Mouse (Mus musculus): ENCODE results near the gene Vstm2l. TPM values are rescaled to one million over a fixed set of nuclear protein-coding genes. Genes with fewer than 3 reads are reported as not detected.

Gene Vstm2l
- polyA plus RNA-seq, 1 experiment, result not detected

DNA sequence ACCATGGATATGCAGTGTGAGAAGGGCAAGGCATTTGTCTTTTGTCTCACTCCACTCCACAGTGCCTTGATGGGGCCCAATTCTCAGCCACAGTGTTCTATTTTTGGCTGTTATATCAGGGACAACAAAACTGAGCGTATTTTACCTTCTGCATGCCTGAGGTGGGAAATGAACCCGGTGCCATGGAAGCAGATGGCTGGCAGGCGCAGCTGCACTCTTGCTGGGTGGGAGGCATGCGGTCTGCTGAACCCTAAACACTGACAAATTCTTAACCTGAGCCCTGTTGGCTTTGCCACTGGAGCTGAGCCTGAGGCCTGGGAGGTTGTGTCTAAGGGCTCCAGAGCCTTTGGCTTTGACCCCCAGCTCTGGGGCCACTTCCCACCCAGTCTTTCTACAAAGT is 71.2 kb downstream of the Vstm2l start:
- Histone ChIP-seq H3K9me3 (no peaks in the 10 kb centered on the region), H3K4me1 (peaks cover 31% of the 10 kb centered on the region), H3K27me3 (replicated peaks) (no peaks in the 10 kb centered on the region), H3K36me3 (replicated peaks; ENCODE audit: low read length) (peaks cover 94% of the 10 kb centered on the region), H3K4me3 (replicated peaks) (no peak overlapping the region)
- TF ChIP-seq GATA1 (IDR thresholded peaks at IDR 0.05; ENCODE audit: borderline replicate concordance, low read length) (no peak), FLI1 (IDR thresholded peaks at IDR 0.05; ENCODE audit: low read length) (no peak)

DNA sequence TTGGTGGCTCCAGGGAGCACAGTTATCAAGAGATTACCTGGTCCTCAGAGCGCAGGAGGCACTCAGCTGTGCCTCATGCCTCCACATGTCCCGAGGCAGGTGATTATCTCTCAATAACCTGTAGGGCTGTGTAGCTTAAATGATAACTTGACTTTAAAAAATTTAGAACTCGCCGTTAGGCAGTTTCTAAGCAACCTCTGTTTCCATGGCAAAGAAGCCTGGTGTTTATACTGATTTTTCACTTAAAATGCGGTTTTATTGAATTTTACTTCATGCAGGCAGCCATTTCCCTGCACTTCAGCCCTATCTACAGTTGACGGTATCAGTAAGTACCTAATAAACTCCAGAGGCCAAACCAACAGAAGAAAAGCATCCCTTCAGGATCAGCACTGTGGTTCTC is 71.8 kb downstream of the Vstm2l start:
- Histone ChIP-seq H3K4me3 (replicated peaks) (no peak overlapping the region), H3K36me3 (replicated peaks; ENCODE audit: low read length) (peaks cover 95% of the 10 kb centered on the region), H3K9me3 (no peaks in the 10 kb centered on the region), H3K27me3 (replicated peaks) (no peaks in the 10 kb centered on the region), H3K4me1 (peaks cover 37% of the 10 kb centered on the region)
- TF ChIP-seq GATA1 (IDR thresholded peaks at IDR 0.05; ENCODE audit: borderline replicate concordance, low read length) (no peak), FLI1 (IDR thresholded peaks at IDR 0.05; ENCODE audit: low read length) (no peak)

DNA sequence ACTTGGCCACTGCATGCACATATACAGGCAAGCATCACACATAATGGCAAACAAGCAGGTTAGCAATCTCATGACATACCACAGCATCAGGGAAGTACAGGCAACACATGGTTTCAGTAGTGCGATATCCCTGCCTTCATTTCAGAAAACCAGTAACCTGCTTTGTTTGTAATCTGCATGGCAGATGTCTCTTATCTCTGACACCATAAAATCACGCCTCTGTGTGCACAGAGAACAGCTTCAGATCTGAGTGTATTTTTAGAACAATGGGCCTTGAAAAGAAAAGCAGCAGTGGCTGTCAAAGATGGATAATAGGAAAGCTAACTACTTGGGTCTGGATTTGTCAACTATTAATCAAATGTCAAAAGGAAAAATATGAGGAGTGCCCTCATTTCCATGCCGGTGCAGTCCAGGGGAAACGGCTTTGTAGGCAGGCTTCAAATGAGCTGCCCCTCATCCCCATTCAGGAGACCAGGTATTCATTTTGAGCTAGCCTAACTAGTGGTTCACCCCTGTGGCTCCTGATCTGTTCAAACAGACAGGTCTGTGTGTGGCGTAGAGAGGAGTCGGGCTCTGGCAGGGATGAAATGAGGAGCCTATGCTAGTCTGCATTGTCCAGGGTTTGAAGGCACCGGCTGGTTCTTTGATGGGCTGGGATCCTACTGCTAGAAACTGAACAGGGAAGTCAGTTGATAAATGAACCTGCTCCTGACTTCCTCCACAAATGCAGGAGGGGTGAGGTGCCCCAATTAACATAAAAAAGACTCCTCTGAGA is 74.2 kb downstream of the Vstm2l start:
- Histone ChIP-seq H3K36me3 (replicated peaks; ENCODE audit: low read length) (peaks cover 98% of the 10 kb centered on the region), H3K4me3 (replicated peaks) (no peak overlapping the region), H3K27me3 (replicated peaks) (no peaks in the 10 kb centered on the region), H3K4me1 (peaks cover 37% of the 10 kb centered on the region), H3K9me3 (no peaks in the 10 kb centered on the region)
- TF ChIP-seq FLI1 (IDR thresholded peaks at IDR 0.05; ENCODE audit: low read length), result no peak
- TF ChIP-seq GATA1 (IDR thresholded peaks at IDR 0.05; ENCODE audit: borderline replicate concordance, low read length), result no peak

DNA sequence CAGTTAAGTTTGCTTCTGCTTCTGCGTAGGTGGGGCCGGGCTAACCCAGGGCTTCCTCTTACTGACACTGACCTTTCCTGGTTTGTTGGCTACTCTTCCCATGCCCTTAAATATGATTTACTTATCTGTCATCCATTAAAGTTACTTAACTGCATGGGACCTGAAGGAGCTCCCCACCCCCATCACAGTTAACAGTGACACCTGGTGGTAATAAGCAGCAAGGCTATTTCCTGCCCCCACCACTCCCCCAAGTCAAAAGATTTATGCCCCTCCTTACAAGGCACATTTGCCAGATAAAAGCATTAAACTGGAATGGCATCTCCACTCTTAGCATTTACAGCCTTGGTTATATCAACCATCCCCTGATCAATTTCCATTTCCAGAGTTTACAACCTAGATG is 75.5 kb downstream of the Vstm2l start:
- H3K4me1 ChIP-seq, result peaks cover 35% of the 10 kb centered on the region
- no peaks in the 10 kb centered on the region for H3K9me3 ChIP-seq
- no peak for TF ChIP-seq GATA1 (IDR thresholded peaks at IDR 0.05; ENCODE audit: borderline replicate concordance, low read length)
- no peak for TF ChIP-seq FLI1 (IDR thresholded peaks at IDR 0.05; ENCODE audit: low read length)
- peaks cover 99% of the 10 kb centered on the region for H3K36me3 ChIP-seq (replicated peaks; ENCODE audit: low read length)
- H3K4me3 ChIP-seq (replicated peaks), result no peak overlapping the region
- H3K27me3 ChIP-seq (replicated peaks), result no peaks in the 10 kb centered on the region

DNA sequence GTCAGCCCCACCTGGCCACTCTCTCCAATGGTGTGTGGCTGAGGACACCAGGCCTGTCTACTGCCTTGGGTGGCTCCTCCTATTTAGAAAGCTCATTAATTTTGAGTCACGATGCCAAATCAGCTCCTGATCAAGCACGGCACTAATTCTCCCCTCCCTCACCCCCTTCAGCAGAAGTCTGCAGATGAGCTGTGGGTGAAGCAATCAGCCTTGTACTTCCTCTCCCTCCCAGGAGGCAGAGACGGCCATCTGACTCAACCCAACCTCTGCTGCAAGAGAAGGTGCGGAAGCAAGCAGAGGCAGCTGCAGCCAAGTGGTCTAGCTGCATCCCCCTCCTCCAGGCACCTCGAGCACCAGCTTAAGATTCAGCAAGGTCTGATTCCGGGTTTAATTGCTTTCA is 76.6 kb downstream of the Vstm2l start:
- TF ChIP-seq FLI1 (IDR thresholded peaks at IDR 0.05; ENCODE audit: low read length) (no peak), GATA1 (IDR thresholded peaks at IDR 0.05; ENCODE audit: borderline replicate concordance, low read length) (no peak)
- Histone ChIP-seq H3K4me3 (replicated peaks) (no peak overlapping the region), H3K36me3 (replicated peaks; ENCODE audit: low read length) (peaks cover 99% of the 10 kb centered on the region), H3K4me1 (peaks cover 31% of the 10 kb centered on the region), H3K9me3 (no peaks in the 10 kb centered on the region), H3K27me3 (replicated peaks) (no peaks in the 10 kb centered on the region)

DNA sequence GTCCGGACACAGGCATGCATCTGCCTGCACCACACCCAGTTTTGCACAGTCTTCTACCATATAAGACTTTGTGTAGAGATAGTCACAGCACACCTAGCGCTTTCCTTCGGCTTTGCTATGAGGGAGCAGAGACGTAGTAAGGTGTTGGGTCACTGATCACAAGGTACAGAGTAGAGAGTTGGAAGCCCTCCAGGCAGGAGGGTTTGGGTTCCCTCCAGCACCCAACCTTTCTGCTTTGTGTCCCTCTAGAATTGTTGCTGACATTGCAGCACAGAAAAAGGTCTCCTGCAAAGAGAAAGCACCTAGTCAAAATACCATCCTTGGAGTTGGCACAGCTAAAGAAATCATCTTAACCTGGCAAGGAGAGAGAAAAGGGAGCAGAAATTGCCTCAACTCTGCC is 78.0 kb downstream of the Vstm2l start:
- H3K4me3 ChIP-seq (replicated peaks), result no peak overlapping the region
- no peaks in the 10 kb centered on the region for H3K9me3 ChIP-seq
- peaks cover 36% of the 10 kb centered on the region for H3K4me1 ChIP-seq
- H3K27me3 ChIP-seq (replicated peaks), result no peaks in the 10 kb centered on the region
- TF ChIP-seq FLI1 (IDR thresholded peaks at IDR 0.05; ENCODE audit: low read length), result no peak
- no peak for TF ChIP-seq GATA1 (IDR thresholded peaks at IDR 0.05; ENCODE audit: borderline replicate concordance, low read length)
- H3K36me3 ChIP-seq (replicated peaks; ENCODE audit: low read length), result peaks cover 99% of the 10 kb centered on the region

Other genes with a start within 250 kb of the Vstm2l start
- 2.0 and 11.9 TPM in 2 replicates for gene Ctnnbl1, start 177.3 kb upstream of the Vstm2l start, polyA plus RNA-seq (2012; ENCODE audit: insufficient read depth, low replicate concordance)
- 5.5 and 10.8 TPM in 2 replicates for gene Tti1, start 113.8 kb downstream of the Vstm2l start, polyA plus RNA-seq (2012; ENCODE audit: insufficient read depth, low replicate concordance)
- gene Rprd1b, start 113.8 kb downstream of the Vstm2l start, polyA plus RNA-seq (2012; ENCODE audit: insufficient read depth, low replicate concordance), result 5.5 and 8.2 TPM in 2 replicates
- 5.6 TPM in 1 of 2 replicates, not detected in the other for gene Tgm2, start 231.8 kb downstream of the Vstm2l start, polyA plus RNA-seq (2012; ENCODE audit: insufficient read depth, low replicate concordance)

All from megakaryocyte, embryonic 14.5 days (primary cell).